Mouse (Mus musculus) spleen, adult 12 weeks (tissue): ENCODE data around the gene Rbm20.

Source experiments
- DNase-seq: peaks from one replicate; pipeline ENCODE4 v3.0.0; 2022; ENCODE audit warnings: low spot score

The Rbm20 gene

DNA sequence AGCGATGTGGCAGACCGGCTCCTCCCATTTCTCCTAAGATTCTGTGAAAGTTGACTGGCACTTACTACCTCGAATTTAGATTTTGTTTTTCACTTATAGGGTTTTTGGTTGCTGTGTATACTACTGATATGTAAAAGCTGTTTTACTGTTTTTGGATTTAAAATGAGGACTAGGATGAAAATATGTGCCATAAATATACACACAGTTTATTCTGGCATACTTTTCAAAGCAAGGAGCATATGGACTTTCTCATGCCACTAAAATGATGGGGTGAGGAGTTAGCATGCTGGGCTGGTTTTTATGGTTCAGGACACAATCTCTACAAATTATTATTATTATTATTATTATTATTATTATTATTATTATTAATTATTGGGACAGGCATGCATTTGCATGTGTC lies 133.5 kb downstream of the Rbm20 start:
- DNase-seq, result no peak

- no peak for DNase-seq
Measured at GRCm38 (mm10) chr19:53813576-53813975, 136.5 kb downstream of the Rbm20 start.

DNA sequence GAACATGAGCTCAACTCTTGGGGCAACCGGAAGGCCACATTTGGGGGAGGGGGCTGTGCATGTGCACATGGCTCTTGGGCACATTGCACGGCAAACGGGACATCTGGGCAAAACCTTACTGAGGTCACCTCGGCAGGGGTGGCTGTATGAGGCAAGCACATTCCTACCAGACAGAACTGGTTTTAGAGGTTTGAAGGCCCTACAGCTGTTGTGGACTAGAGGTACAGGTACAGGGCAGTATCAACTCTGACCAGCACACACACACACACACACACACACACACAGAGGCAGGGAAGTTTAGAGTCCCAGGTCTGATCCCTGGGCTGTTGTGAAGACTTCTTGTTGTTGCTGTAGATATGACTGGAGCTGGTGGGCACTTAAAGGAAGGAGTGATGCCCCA lies 138.6 kb downstream of the Rbm20 start:
- DNase-seq, result no peak

- DNase-seq, result no peak
Measured at GRCm38 (mm10) chr19:53816242-53816641, 139.1 kb downstream of the Rbm20 start.

GRCm38 (mm10) chr19:53819299-53819698 lies 142.2 kb downstream of the Rbm20 start:
- DNase-seq, result no peak

- no peak for DNase-seq
Measured at GRCm38 (mm10) chr19:53821241-53822120, 144.4 kb downstream of the Rbm20 start.

DNA sequence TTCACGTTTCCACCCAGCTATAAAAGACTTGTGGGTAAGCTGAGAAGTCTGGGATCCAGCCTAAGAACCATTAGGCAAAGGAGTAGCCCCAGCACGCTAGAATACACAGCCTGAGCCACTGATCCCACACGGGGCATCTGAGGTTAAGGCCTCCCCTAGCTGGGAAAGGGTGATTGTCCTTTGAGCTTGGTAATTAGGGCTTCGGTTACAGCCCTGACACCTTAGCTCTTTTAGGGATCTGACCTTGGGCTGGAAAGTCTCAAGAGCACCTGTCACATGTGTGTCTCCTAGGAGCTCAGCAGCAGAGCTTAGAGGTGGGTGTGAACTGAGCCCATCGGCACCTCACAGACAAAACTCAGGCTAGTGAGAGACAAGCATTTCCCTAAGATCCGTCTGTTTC lies 146.7 kb downstream of the Rbm20 start:
- DNase-seq, result no peak

GRCm38 (mm10) chr19:53824872-53825680 lies 148.0 kb downstream of the Rbm20 start:
- no peak for DNase-seq

GRCm38 (mm10) chr19:53829990-53830389 lies 152.9 kb downstream of the Rbm20 start:
- no peak for DNase-seq

DNA sequence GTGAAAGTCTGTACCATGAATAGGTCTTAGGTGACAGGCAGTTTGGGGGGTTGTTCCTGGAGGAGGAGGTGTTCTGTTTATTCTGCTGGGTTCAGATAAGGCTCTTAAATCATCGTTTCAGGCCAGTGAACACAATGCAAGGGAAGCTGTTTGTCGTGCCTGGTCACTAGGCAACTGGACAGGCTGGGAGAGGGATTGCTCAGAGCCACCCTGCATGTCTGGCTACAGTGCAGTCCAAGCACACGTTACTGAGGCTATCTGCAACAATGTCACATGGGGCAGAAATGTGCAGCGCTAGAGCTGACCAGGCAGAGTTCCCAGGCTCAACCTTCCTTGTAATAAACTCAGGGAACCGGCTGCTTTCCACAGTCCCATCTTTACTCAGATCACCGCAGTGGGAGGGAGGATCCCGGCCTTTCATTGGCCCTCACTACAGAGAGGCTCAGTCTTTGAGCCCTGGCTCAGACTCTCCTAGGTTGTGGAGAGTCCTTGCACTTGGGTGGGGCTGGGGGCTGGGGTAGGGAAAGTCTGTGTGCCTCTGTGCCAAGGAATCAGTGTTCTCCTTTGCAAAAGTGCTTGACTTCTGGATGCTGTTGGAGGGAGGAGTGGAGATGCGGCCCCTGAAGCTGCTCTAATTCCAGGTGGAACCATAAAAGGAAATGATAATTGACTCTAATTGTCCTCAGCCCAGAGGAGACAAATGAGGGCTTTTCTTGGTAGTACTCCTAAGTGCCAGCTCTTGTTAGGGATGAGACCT lies 153.5 kb downstream of the Rbm20 start:
- DNase-seq, result no peak

DNA sequence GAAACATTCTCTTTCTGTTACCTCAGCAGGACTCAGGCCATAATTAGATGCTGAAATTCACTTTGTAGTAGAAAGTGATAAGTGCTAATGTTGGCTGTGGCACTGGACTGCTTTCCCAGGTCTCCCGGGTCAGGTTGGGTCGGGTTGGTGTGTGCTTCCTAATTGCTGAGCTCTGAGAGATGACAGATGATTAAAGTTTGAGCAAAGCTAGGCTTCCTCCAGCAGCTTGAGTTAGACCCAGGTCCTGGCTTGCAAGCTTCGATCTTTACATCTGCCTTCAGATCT lies 154.0 kb downstream of the Rbm20 start:
- no peak for DNase-seq

DNA sequence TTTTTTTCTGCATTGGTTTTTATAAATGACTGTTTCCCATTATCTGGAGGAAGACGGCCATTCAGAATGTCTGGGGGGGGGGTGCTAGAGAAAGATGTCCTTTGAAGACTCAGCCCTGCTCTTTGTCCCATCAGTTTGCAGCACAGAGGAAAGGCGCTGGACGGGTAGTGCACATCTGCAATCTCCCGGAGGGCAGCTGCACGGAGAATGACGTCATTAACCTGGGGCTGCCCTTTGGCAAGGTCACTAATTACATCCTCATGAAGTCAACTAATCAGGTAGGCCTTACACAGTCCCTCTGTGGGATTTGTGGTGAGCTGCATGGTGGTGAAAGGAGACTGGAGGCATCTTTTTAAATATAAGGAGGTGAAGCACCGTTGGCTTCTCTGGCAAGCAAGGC lies 155.4 kb downstream of the Rbm20 start:
- no peak for DNase-seq

DNA sequence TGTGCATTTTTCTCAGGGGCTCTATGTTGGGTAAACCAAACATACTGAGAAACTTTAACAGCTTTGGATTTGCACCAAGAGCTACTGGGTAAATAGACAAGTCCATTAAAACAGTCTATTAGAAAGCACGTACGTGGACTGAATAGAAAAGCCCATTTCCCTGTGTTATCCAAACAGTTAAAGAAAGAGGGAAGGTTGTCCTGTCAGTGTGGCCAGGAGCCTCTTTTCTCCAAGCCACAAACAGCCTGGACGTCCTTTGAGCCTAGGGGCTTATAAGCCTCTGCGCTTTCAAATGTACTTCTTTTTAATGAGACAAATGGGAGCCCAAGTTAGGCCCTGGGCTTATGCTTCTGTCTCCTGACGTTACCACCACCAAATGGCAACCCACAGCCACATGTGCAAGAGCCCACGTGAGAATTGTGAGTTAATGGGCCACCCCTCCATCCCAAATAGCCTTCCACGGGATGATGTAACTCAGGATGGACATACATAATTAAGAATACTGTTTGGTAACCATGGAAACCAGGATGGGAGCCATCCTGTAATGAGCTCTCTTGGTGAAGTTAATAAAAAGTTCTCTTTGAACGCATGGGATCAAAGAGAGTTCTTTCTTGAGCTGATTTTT lies 156.8 kb downstream of the Rbm20 start:
- DNase-seq, result no peak

DNA sequence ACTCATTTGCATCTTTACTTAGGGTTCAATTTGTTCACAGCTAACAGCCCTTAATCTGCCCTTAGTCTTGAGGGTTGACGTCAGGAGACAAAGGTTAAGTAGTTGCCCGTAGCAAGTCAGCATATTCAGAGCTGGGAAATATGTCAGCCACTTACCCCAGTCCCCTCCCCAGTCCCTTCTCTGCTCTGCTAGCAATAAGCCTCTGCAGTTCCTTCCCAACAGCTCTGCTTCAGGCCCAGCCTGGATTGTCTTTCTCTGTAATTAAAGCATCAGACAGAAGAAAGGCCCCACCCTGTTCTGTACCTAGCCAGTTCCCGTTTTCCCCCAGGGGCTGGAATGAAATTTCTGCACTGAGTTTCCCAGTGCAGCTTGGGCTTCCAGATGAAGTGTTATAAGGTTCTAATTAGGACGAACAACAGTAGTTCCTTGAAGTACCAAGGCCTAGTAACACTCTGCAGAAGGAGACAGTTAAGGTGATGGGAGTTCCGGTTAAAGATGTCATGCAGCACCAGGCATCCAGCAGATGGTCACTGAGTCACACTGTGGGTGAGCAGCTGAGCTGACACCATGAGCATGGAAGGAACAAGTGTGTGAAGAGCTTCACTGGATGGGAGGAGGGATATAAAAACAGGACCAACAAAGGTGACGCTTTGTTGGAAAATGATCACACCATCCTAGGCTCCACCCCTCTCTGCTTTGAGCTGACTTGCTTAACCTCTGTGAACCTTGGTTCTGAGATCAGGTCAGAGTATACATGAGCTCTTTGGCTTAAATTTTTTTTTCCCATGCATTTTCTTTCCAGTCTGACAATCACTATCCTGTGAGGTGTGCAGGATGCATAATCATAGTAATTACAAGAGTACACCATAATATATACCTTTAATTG lies 159.7 kb downstream of the Rbm20 start:
- no peak for DNase-seq

DNA sequence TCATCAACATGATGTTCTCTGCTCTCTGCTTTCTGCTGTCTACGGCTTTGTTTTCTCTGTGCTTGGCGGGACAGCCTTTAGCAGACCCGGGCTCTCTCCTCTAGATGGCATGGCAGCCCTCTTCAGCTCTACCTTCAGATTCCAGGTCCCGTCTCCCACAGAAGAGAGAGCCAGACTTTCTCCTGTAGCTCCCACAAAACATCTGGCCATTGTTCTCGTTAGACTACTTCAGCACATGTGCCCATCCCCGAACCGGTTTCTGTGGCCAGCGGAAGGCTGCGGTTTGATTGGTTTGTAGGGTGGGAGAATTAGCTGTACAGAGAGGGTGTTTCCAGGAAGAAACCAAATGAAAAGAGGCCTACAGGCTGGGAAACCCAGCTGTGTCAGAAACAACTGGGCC lies 161.7 kb downstream of the Rbm20 start:
- no peak for DNase-seq

DNA sequence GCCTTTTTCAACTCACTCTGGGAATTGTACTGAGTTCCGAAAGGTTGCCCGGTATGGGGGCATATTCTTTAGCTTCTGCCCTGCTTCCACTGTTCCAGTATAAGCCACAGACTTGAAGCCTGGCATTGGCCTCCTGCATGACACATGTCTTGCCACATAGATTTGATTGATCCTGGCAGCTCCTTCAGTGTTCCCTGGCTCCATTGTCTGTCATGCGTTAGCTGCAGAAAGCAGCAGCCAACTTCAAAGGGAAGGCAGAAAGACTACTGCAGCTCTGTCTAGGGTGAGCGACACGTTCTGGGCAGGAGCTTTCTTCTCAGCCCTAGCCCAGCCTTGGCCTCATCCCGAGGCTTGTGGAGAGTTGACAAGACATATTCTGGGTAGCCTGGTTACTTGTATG lies 162.7 kb downstream of the Rbm20 start:
- no peak for DNase-seq

DNA sequence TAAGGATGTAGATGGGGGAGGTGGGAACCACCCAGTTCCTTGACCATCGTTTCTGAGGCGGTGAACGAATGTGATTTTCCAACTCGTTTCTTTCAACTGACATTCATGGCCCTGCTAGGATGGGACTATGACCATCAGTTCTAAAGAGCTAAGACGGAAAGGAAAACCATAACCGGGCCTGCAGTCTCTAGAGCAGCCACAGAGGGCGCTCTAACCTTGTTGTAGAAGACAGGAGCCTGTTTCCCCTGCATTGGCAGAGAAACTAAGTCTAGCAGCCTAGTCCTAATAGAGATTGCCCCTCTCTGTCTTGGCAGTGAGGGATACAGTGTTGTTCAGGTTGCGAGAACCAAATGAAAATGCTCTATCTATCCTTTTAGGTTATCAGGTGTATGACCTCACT lies 164.8 kb downstream of the Rbm20 start:
- DNase-seq, result peak; percentile 52

GRCm38 (mm10) chr19:53843972-53844371 lies 166.9 kb downstream of the Rbm20 start:
- DNase-seq, result no peak

- DNase-seq, result no peak
Measured at GRCm38 (mm10) chr19:53848272-53848995, 171.3 kb downstream of the Rbm20 start.

GRCm38 (mm10) chr19:53850166-53850922 lies 173.2 kb downstream of the Rbm20 start:
- DNase-seq, result no peak
